Mouse (Mus musculus): ENCODE results near the gene Kdm2a. TPM values are rescaled to one million over a fixed set of nuclear protein-coding genes. Genes with fewer than 3 reads are reported as not detected.

Kdm2a gene
- total and polyA plus RNA-seq, 3 experiments, result 20.3 to 55.9 TPM; not detected in 1

DNA sequence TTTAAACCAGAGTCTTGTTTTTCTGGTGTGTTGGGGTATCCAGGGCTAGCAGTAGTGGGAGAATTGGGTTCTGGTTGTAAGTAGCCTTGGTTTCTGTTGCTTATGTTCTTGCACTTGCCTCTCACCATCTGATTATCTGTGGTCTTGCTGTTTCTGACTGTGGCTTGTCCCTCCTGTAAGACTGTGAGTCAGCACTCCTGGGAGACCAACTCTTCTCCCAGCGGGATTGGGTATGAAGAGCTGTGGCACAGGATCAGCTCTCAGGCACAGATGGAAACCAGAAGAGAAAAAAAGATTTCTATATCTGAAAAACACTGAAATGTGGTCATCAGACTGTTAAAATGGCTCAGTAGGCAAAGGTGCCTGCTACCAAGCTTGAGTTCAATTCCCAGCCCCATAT lies 16.5 kb upstream of the Kdm2a start:
- DNase-seq (ENCODE audit: low read depth, low spot score), result no peak
- no peak for TF ChIP-seq TBP (IDR thresholded peaks at IDR 0.05; ENCODE audit: low read depth, low read length)
- TF ChIP-seq ZKSCAN1 (IDR thresholded peaks at IDR 0.05; ENCODE audit: low read depth, low read length), result no peak
- no peak for TF ChIP-seq POLR2A (IDR thresholded peaks at IDR 0.05; ENCODE audit: control insufficient read depth in 1 of 2, insufficient read depth in 1 of 2, low read depth in 1 of 2, low read length in 2 of 2, poor library complexity in 1 of 2)
- TF ChIP-seq MAX (IDR thresholded peaks at IDR 0.05; ENCODE audit: low read length), result no peak
- TF ChIP-seq RAD21 (IDR thresholded peaks at IDR 0.05; ENCODE audit: low read depth, low read length), result no peak
- TF ChIP-seq MYC (IDR thresholded peaks at IDR 0.05; ENCODE audit: low read depth, low read length), result no peak
- no peak for TF ChIP-seq MYB (IDR thresholded peaks at IDR 0.05; ENCODE audit: low read depth, low read length)
- no peak for TF ChIP-seq ZMIZ1 (IDR thresholded peaks at IDR 0.05; ENCODE audit: low read depth, low read length)
- TF ChIP-seq NRF1 (IDR thresholded peaks at IDR 0.05; ENCODE audit: insufficient read depth, low read depth, low read length, poor library complexity, severe bottlenecking), result no peak
- TF ChIP-seq CHD2 (IDR thresholded peaks at IDR 0.05; ENCODE audit: low read length), result no peak
- TF ChIP-seq ZC3H11A (IDR thresholded peaks at IDR 0.05; ENCODE audit: low read depth, low read length), result no peak
- TF ChIP-seq POLR2AphosphoS5 (IDR thresholded peaks at IDR 0.05; ENCODE audit: borderline replicate concordance, low read depth, low read length), result no peak
- TF ChIP-seq GATA1 (IDR thresholded peaks at IDR 0.05; ENCODE audit: low read depth, low read length), result no peak
- Histone ChIP-seq H3K27me3 (ENCODE audit: control insufficient read depth in 1 of 2, insufficient read depth in 2 of 2, low read length in 2 of 2) (no peaks in the 10 kb centered on the region), H3K9me3 (replicated peaks; ENCODE audit: insufficient read depth, low read length) (no peaks in the 10 kb centered on the region), H3K9ac (ENCODE audit: control insufficient read depth, low read depth, low read length, poor library complexity, severe bottlenecking) (no peak overlapping the region), H3K36me3 (ENCODE audit: control insufficient read depth in 1 of 2, insufficient read depth in 2 of 2, low read length in 2 of 2) (peaks cover 0 to 4% of the 10 kb centered on the region in 2 experiments; a peak in 2 of 4 replicates), H3K79me2 (ENCODE audit: control insufficient read depth, insufficient read depth, low read length, poor library complexity) (no peaks in the 10 kb centered on the region), H3K27ac (ENCODE audit: control insufficient read depth, low read depth, low read length) (no peak overlapping the region), H3K4me1 (ENCODE audit: control insufficient read depth in 1 of 2, insufficient read depth in 2 of 2, low read length in 2 of 2) (peaks cover 3 to 4% of the 10 kb centered on the region in 2 experiments; a peak in 2 of 4 replicates), H3K4me3 (ENCODE audit: control insufficient read depth in 1 of 2, insufficient read depth in 1 of 2, low read depth in 2 of 2, low read length in 2 of 2) (no peak overlapping the region)

DNA sequence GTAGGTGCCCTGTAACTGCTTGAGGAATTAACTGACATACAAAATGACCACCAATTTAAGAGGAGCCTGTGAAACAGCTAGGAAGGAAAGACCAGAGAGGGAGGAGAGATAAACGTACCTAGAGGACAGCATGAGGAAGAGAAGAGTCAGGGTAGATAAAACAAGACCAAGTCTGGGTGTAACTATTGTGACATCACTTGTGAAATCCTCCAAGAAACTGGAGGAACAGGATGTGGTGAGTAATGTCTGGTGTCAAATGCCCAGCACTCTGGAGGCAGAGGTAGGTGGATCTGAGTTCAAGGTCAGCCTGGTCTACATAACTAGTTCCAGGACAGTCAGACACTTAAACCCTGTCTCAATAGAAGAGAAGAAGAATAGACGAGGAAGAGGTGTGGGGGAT lies 11.0 kb upstream of the Kdm2a start:
- TF ChIP-seq GATA1 (IDR thresholded peaks at IDR 0.05; ENCODE audit: low read depth, low read length), result peak; percentile 77
- peak; percentile 45; the same call in 1 of the 2 replicates for TF ChIP-seq MAX (IDR thresholded peaks at IDR 0.05; ENCODE audit: low read length)
- 0 out of 2 replicates have a peak, but pooled peaks have one; percentile 28 for TF ChIP-seq HCFC1 (IDR thresholded peaks at IDR 0.05; ENCODE audit: low read depth, low read length)
- no peak for TF ChIP-seq ZNF384 (IDR thresholded peaks at IDR 0.05; ENCODE audit: low read depth, low read length)
- TF ChIP-seq MYC (IDR thresholded peaks at IDR 0.05; ENCODE audit: low read depth, low read length), result peak; percentile 71; the same call in 1 of the 2 replicates
- no peak for TF ChIP-seq MYB (IDR thresholded peaks at IDR 0.05; ENCODE audit: low read depth, low read length)
- TF ChIP-seq POLR2A (IDR thresholded peaks at IDR 0.05; ENCODE audit: control insufficient read depth in 1 of 2, insufficient read depth in 1 of 2, low read depth in 1 of 2, low read length in 2 of 2, poor library complexity in 1 of 2), result peak in 1 of 2 experiments; percentile 18; a peak in 1 of 4 replicates
- peak; percentile 72; the same call in 1 of the 2 replicates for TF ChIP-seq ETS1 (IDR thresholded peaks at IDR 0.05; ENCODE audit: low read depth, low read length)
- peak; percentile 64; the same call in 1 of the 2 replicates for TF ChIP-seq SIN3A (IDR thresholded peaks at IDR 0.05; ENCODE audit: low read length)
- 0 out of 2 replicates have a peak, but pooled peaks have one; percentile 5 for TF ChIP-seq RCOR1 (IDR thresholded peaks at IDR 0.05; ENCODE audit: low read depth, low read length)
- no peak for TF ChIP-seq ZC3H11A (IDR thresholded peaks at IDR 0.05; ENCODE audit: low read depth, low read length)
- TF ChIP-seq NRF1 (IDR thresholded peaks at IDR 0.05; ENCODE audit: insufficient read depth, low read depth, low read length, poor library complexity, severe bottlenecking), result no peak
- TF ChIP-seq TCF12 (IDR thresholded peaks at IDR 0.05; ENCODE audit: low read depth, low read length), result no peak
- peak; percentile 39 to 72; a peak in 3 of 4 replicates for TF ChIP-seq EP300 (IDR thresholded peaks at IDR 0.05; ENCODE audit: low read depth in 1 of 2, low read length in 2 of 2)
- TF ChIP-seq SMC3 (IDR thresholded peaks at IDR 0.05; ENCODE audit: low read depth, low read length), result no peak
- TF ChIP-seq MXI1 (IDR thresholded peaks at IDR 0.05; ENCODE audit: low read depth, low read length), result peak; percentile 23; the same call in 1 of the 2 replicates
- peak; percentile 79 for TF ChIP-seq TBP (IDR thresholded peaks at IDR 0.05; ENCODE audit: low read depth, low read length)
- TF ChIP-seq GABPA (IDR thresholded peaks at IDR 0.05; ENCODE audit: low read depth, low read length), result no peak
- TF ChIP-seq E2F4 (IDR thresholded peaks at IDR 0.05; ENCODE audit: borderline replicate concordance, low read depth, low read length), result no peak
- Histone ChIP-seq H3K4me3 (ENCODE audit: control insufficient read depth in 1 of 2, insufficient read depth in 1 of 2, low read depth in 2 of 2, low read length in 2 of 2) (no peak overlapping the region), H3K27me3 (ENCODE audit: control insufficient read depth in 1 of 2, insufficient read depth in 2 of 2, low read length in 2 of 2) (no peaks in the 10 kb centered on the region), H3K27ac (ENCODE audit: control insufficient read depth, low read depth, low read length) (peak overlapping the region; percentile 46), H3K36me3 (ENCODE audit: control insufficient read depth in 1 of 2, insufficient read depth in 2 of 2, low read length in 2 of 2) (peaks cover 0 to 22% of the 10 kb centered on the region in 2 experiments; a peak in 2 of 4 replicates), H3K9me3 (replicated peaks; ENCODE audit: insufficient read depth, low read length) (no peaks in the 10 kb centered on the region), H3K9ac (ENCODE audit: control insufficient read depth, low read depth, low read length, poor library complexity, severe bottlenecking) (no peak overlapping the region), H3K79me2 (ENCODE audit: control insufficient read depth, insufficient read depth, low read length, poor library complexity) (no peaks in the 10 kb centered on the region), H3K4me1 (ENCODE audit: control insufficient read depth in 1 of 2, insufficient read depth in 2 of 2, low read length in 2 of 2) (peaks cover 20 to 24% of the 10 kb centered on the region in 2 experiments)
- peak; percentile 86 for DNase-seq (ENCODE audit: low read depth, low spot score)

All from MEL (cell line).